Mouse (Mus musculus) embryonic facial prominence, embryonic 14.5 days (tissue): ENCODE results near the gene Fap. TPM values are rescaled to one million over a fixed set of nuclear protein-coding genes. Genes with fewer than 3 reads are reported as not detected.

Source experiments
- ATAC-seq: fragments of 200-750 bp; cut with Nextera tagmentation; 2 replicates; pipeline ENCODE4 v1.8.0; 2017; ENCODE audit warnings: low read depth, moderate number of reproducible peaks, moderate TSS enrichment
- DNase-seq: peaks from one replicate; pipeline ENCODE4 v3.0.0-alpha.2; 2015; ENCODE audit warnings: low spot score
- H3K27ac ChIP-seq: fragments of 300-500 bp; sonication (generic); replicated peaks from 2 replicates; pipeline ENCODE4 v1.5.1; 2014; ENCODE audit warnings: low read depth, mild to moderate bottlenecking, low read length, moderate library complexity
- H3K27me3 ChIP-seq: fragments of 300-500 bp; sonication (generic); replicated peaks from 2 replicates; pipeline ENCODE4 v1.6.1; 2014; ENCODE audit warnings: low read length; ENCODE audit not compliant: control insufficient read depth, insufficient read depth
- H3K36me3 ChIP-seq: fragments of 300-500 bp; sonication (generic); 2 replicates; pipeline ENCODE4 v1.6.1; 2014; ENCODE audit warnings: low read length, mixed read lengths; ENCODE audit not compliant: control insufficient read depth, insufficient read depth
- H3K4me1 ChIP-seq: fragments of 300-500 bp; sonication (generic); 2 replicates; pipeline ENCODE4 v1.6.1; 2014; ENCODE audit warnings: antibody characterized with exemption, low read length; ENCODE audit not compliant: control insufficient read depth, insufficient read depth
- H3K4me2 ChIP-seq: fragments of 300-500 bp; sonication (generic); 2 replicates; pipeline ENCODE4 v1.6.1; 2014; ENCODE audit warnings: low read depth, mild to moderate bottlenecking, low read length, moderate library complexity, mixed read lengths
- H3K4me3 ChIP-seq: fragments of 300-500 bp; sonication (generic); 2 replicates; pipeline ENCODE4 v1.5.1; 2014; ENCODE audit warnings: low read depth, mild to moderate bottlenecking, low read length
- H3K9ac ChIP-seq: fragments of 300-500 bp; sonication (generic); 2 replicates; pipeline ENCODE4 v1.6.1; 2014; ENCODE audit warnings: low read depth, mild to moderate bottlenecking, low read length, moderate library complexity, mixed read lengths
- H3K9me3 ChIP-seq: fragments of 300-500 bp; sonication (generic); 2 replicates; pipeline ENCODE4 v1.6.1; 2016; ENCODE audit warnings: low read length; ENCODE audit not compliant: control insufficient read depth
- WGBS: fragments of 180-500 bp; shearing (Covaris S2); extraction: QIAGEN DNeasy Blood & Tissue Kit; methylation state at CpG from one replicate; pipeline ENCODE4 v1.1.7; 2014; 5-methylcytosine and 5-hydroxymethylcytosine counted together
- polyA plus RNA-seq: library from polyadenylated mRNA; unstranded; fragments of >200 nt; fragmentation: Nextera tagmentation; extraction: Ambion mirVana; gene quantifications from 2 replicates; pipeline ENCODE4 v1.2.1, GENCODE M21; 2014

The Fap gene
- polyA plus RNA-seq = 38.2 and 38.5 TPM in 2 replicates

- ATAC-seq (peak; percentile 90), DNase-seq (peak; percentile 94)
- Histone ChIP-seq H3K9me3 (no peaks in the 10 kb centered on the region), H3K27me3 (no peaks in the 10 kb centered on the region), H3K4me2 (peak within 1 kb of the TSS; percentile 49), H3K4me3 (peak within 1 kb of the TSS; percentile 38), H3K27ac (peak within 1 kb of the TSS; percentile 88), H3K9ac (peak within 1 kb of the TSS; percentile 57), H3K4me1 (peaks cover 17% of the 10 kb centered on the region), H3K36me3 (no peaks in the 10 kb centered on the region)
- WGBS = 18% methylated on average over 12 of the region's 12 CpGs
These were observed at the start of gene Fap for GRCm38 (mm10) chr2:62573753-62574159. Fap (minus strand) TSS chr2:62574075.

- peak; percentile 67 for DNase-seq
- no peak overlapping the region for H3K27ac ChIP-seq
- 53% methylated on average over 8 of the region's 8 CpGs for WGBS
- no peaks in the 10 kb centered on the region for H3K36me3 ChIP-seq
- no peak overlapping the region for H3K9ac ChIP-seq
- no peaks in the 10 kb centered on the region for H3K9me3 ChIP-seq
- no peak overlapping the region for H3K4me2 ChIP-seq
- H3K27me3 ChIP-seq = no peaks in the 10 kb centered on the region
- H3K4me3 ChIP-seq = no peak overlapping the region
- peak; percentile 74; the same call in 1 of the 2 replicates for ATAC-seq
- H3K4me1 ChIP-seq = 0 out of 2 replicates have a peak, but pooled peaks cover 3% of the 10 kb centered on the region
These were observed 49.2 kb upstream of the Fap start for GRCm38 (mm10) chr2:62623024-62623441.

GRCm38 (mm10) chr2:62619679-62620078 lies 45.8 kb upstream of the Fap start:
- Histone ChIP-seq H3K4me2 (no peak overlapping the region), H3K9ac (no peak overlapping the region), H3K27ac (no peak overlapping the region), H3K27me3 (no peaks in the 10 kb centered on the region), H3K36me3 (no peaks in the 10 kb centered on the region), H3K4me1 (0 out of 2 replicates have a peak, but pooled peaks cover 3% of the 10 kb centered on the region), H3K4me3 (no peak overlapping the region), H3K9me3 (no peaks in the 10 kb centered on the region)
- WGBS = 48% methylated on average over 2 of the region's 2 CpGs
- ATAC-seq (no peak), DNase-seq (no peak)

- no peaks in the 10 kb centered on the region for H3K27me3 ChIP-seq
- H3K9ac ChIP-seq = no peak overlapping the region
- no peak overlapping the region for H3K4me3 ChIP-seq
- H3K36me3 ChIP-seq = no peaks in the 10 kb centered on the region
- DNase-seq (no peak), ATAC-seq (no peak)
- 0 out of 2 replicates have a peak, but pooled peaks cover 3% of the 10 kb centered on the region for H3K4me1 ChIP-seq
- H3K4me2 ChIP-seq = no peak overlapping the region
- WGBS = 79% methylated on average over 7 of the region's 7 CpGs
- H3K27ac ChIP-seq = no peak overlapping the region
- H3K9me3 ChIP-seq = no peaks in the 10 kb centered on the region
These were observed 45.1 kb upstream of the Fap start for GRCm38 (mm10) chr2:62618934-62619341.

- H3K9ac ChIP-seq = no peak overlapping the region
- no peaks in the 10 kb centered on the region for H3K4me1 ChIP-seq
- H3K27ac ChIP-seq = no peak overlapping the region
- H3K9me3 ChIP-seq = no peaks in the 10 kb centered on the region
- WGBS = 86% methylated on average over 4 of the region's 4 CpGs
- DNase-seq (no peak), ATAC-seq (no peak)
- H3K27me3 ChIP-seq = no peaks in the 10 kb centered on the region
- H3K4me2 ChIP-seq = no peak overlapping the region
- no peak overlapping the region for H3K4me3 ChIP-seq
- no peaks in the 10 kb centered on the region for H3K36me3 ChIP-seq
These were observed 39.3 kb upstream of the Fap start for GRCm38 (mm10) chr2:62613133-62613532.

- no peaks in the 10 kb centered on the region for H3K9me3 ChIP-seq
- no peak overlapping the region for H3K27ac ChIP-seq
- H3K27me3 ChIP-seq = no peaks in the 10 kb centered on the region
- WGBS = 89% methylated on average over 16 of the region's 16 CpGs
- DNase-seq = no peak
- no peaks in the 10 kb centered on the region for H3K4me1 ChIP-seq
- H3K9ac ChIP-seq = no peak overlapping the region
- no peaks in the 10 kb centered on the region for H3K36me3 ChIP-seq
- H3K4me3 ChIP-seq = no peak overlapping the region
- ATAC-seq = no peak
- no peak overlapping the region for H3K4me2 ChIP-seq
These were observed 32.3 kb upstream of the Fap start for GRCm38 (mm10) chr2:62606205-62606604.

GRCm38 (mm10) chr2:62603530-62603929 lies 29.7 kb upstream of the Fap start:
- Histone ChIP-seq H3K4me1 (no peaks in the 10 kb centered on the region), H3K4me2 (no peak overlapping the region), H3K4me3 (no peak overlapping the region), H3K9me3 (no peaks in the 10 kb centered on the region), H3K27me3 (no peaks in the 10 kb centered on the region), H3K9ac (no peak overlapping the region), H3K27ac (no peak overlapping the region), H3K36me3 (no peaks in the 10 kb centered on the region)
- ATAC-seq = no peak
- WGBS = 90% methylated on average over 5 of the region's 5 CpGs
- no peak for DNase-seq

GRCm38 (mm10) chr2:62596586-62596985 lies 22.7 kb upstream of the Fap start:
- Histone ChIP-seq H3K36me3 (no peaks in the 10 kb centered on the region), H3K27ac (no peak overlapping the region), H3K4me2 (no peak overlapping the region), H3K27me3 (no peaks in the 10 kb centered on the region), H3K4me3 (no peak overlapping the region), H3K4me1 (no peaks in the 10 kb centered on the region), H3K9ac (no peak overlapping the region), H3K9me3 (no peaks in the 10 kb centered on the region)
- WGBS = 78% methylated on average over 5 of the region's 5 CpGs
- DNase-seq (peak; percentile 51), ATAC-seq (no peak)

- DNase-seq (no peak), ATAC-seq (no peak)
- no peak overlapping the region for H3K4me2 ChIP-seq
- 78% methylated on average over 2 of the region's 2 CpGs for WGBS
- H3K27ac ChIP-seq = no peak overlapping the region; the same call in 1 of the 2 replicates
- H3K36me3 ChIP-seq = no peaks in the 10 kb centered on the region
- no peaks in the 10 kb centered on the region for H3K4me1 ChIP-seq
- H3K9me3 ChIP-seq = no peaks in the 10 kb centered on the region
- H3K27me3 ChIP-seq = no peaks in the 10 kb centered on the region
- H3K4me3 ChIP-seq = no peak overlapping the region
- H3K9ac ChIP-seq = no peak overlapping the region
These were observed 20.6 kb upstream of the Fap start for GRCm38 (mm10) chr2:62594491-62594890.
